Mouse (Mus musculus): ENCODE data around the gene Ubald2. TPM values are rescaled to one million over a fixed set of nuclear protein-coding genes. Genes with fewer than 3 reads are reported as not detected.
A peak's percentile ranks its signal among the peaks of the same experiment; 100 is the strongest.

Gene Ubald2
- polyA plus RNA-seq, 1 experiment from 2014 or later: 34.5 TPM

GRCm38 (mm10) chr11:116430723-116431427 is 3.0 kb upstream of the Ubald2 start:
- H3K4me3 ChIP-seq (ENCODE audit: low read depth, low read length): peak overlapping the region; percentile 23
- H3K4me2 ChIP-seq (ENCODE audit: low read depth, low read length): peak overlapping the region; percentile 57
- no peaks in the 10 kb centered on the region for H3K9me3 ChIP-seq (replicated peaks; ENCODE audit: control insufficient read depth, low read length)
- H3K27me3 ChIP-seq (ENCODE audit: control insufficient read depth, insufficient read depth, low read depth, low read length): no peaks in the 10 kb centered on the region
- no peak for ATAC-seq (ENCODE audit: low read depth)
- 35% methylated on average over 22 of the region's 22 CpGs for WGBS (ENCODE audit: insufficient replicate concordance)
- peak overlapping the region; percentile 71 for H3K27ac ChIP-seq (ENCODE audit: low read length)
- peaks cover 44% of the 10 kb centered on the region for H3K4me1 ChIP-seq (ENCODE audit: control insufficient read depth, low read depth, low read length)
- peak overlapping the region; percentile 53 for H3K9ac ChIP-seq (ENCODE audit: low read depth, low read length)
- no peaks in the 10 kb centered on the region; the same call in 1 of the 2 replicates for H3K36me3 ChIP-seq (ENCODE audit: control insufficient read depth, insufficient read depth)

- Histone ChIP-seq H3K27ac (ENCODE audit: low read length) (no peak overlapping the region), H3K4me3 (ENCODE audit: low read depth, low read length) (peak overlapping the region; percentile 21), H3K9ac (ENCODE audit: low read depth, low read length) (peak overlapping the region; percentile 53), H3K27me3 (ENCODE audit: control insufficient read depth, insufficient read depth, low read depth, low read length) (no peaks in the 10 kb centered on the region), H3K36me3 (ENCODE audit: control insufficient read depth, insufficient read depth) (peaks cover 1% of the 10 kb centered on the region), H3K9me3 (replicated peaks; ENCODE audit: control insufficient read depth, low read length) (no peaks in the 10 kb centered on the region), H3K4me2 (ENCODE audit: low read depth, low read length) (peak overlapping the region; percentile 57), H3K4me1 (ENCODE audit: control insufficient read depth, low read depth, low read length) (peaks cover 51% of the 10 kb centered on the region)
- WGBS (ENCODE audit: insufficient replicate concordance): 59% methylated on average over 11 of the region's 11 CpGs
- no peak for ATAC-seq (ENCODE audit: low read depth)
Measured at GRCm38 (mm10) chr11:116431428-116432077, 2.3 kb upstream of the Ubald2 start.

- no peak overlapping the region for H3K4me2 ChIP-seq (ENCODE audit: low read depth, low read length)
- no peaks in the 10 kb centered on the region for H3K27me3 ChIP-seq (ENCODE audit: control insufficient read depth, insufficient read depth, low read depth, low read length)
- H3K9me3 ChIP-seq (replicated peaks; ENCODE audit: control insufficient read depth, low read length): no peaks in the 10 kb centered on the region
- 53% methylated on average over 6 of the region's 6 CpGs for WGBS (ENCODE audit: insufficient replicate concordance)
- no peak overlapping the region for H3K9ac ChIP-seq (ENCODE audit: low read depth, low read length)
- no peak for ATAC-seq (ENCODE audit: low read depth)
- peaks cover 56% of the 10 kb centered on the region for H3K4me1 ChIP-seq (ENCODE audit: control insufficient read depth, low read depth, low read length)
- H3K36me3 ChIP-seq (ENCODE audit: control insufficient read depth, insufficient read depth): peaks cover 5% of the 10 kb centered on the region
- H3K27ac ChIP-seq (ENCODE audit: low read length): no peak overlapping the region
- H3K4me3 ChIP-seq (ENCODE audit: low read depth, low read length): no peak overlapping the region
Measured at GRCm38 (mm10) chr11:116432127-116432526, 1.8 kb upstream of the Ubald2 start.

GRCm38 (mm10) chr11:116432593-116433355 is 1.1 kb upstream of the Ubald2 start:
- H3K36me3 ChIP-seq (ENCODE audit: control insufficient read depth, insufficient read depth): peaks cover 11% of the 10 kb centered on the region
- no peaks in the 10 kb centered on the region for H3K27me3 ChIP-seq (ENCODE audit: control insufficient read depth, insufficient read depth, low read depth, low read length)
- WGBS (ENCODE audit: insufficient replicate concordance): 66% methylated on average over 8 of the region's 8 CpGs
- peaks cover 62% of the 10 kb centered on the region for H3K4me1 ChIP-seq (ENCODE audit: control insufficient read depth, low read depth, low read length)
- H3K9ac ChIP-seq (ENCODE audit: low read depth, low read length): peak overlapping the region; percentile 58
- H3K27ac ChIP-seq (ENCODE audit: low read length): peak overlapping the region; percentile 21; the same call in 1 of the 2 replicates
- ATAC-seq (ENCODE audit: low read depth): no peak
- H3K9me3 ChIP-seq (replicated peaks; ENCODE audit: control insufficient read depth, low read length): no peaks in the 10 kb centered on the region
- no peak overlapping the region for H3K4me3 ChIP-seq (ENCODE audit: low read depth, low read length)
- H3K4me2 ChIP-seq (ENCODE audit: low read depth, low read length): no peak overlapping the region; the same call in 1 of the 2 replicates

GRCm38 (mm10) chr11:116434287-116434966 is 533 bp downstream of the Ubald2 start:
- Histone ChIP-seq H3K27me3 (ENCODE audit: control insufficient read depth, insufficient read depth, low read depth, low read length) (no peaks in the 10 kb centered on the region), H3K4me1 (ENCODE audit: control insufficient read depth, low read depth, low read length) (peaks cover 55% of the 10 kb centered on the region), H3K4me2 (ENCODE audit: low read depth, low read length) (peak overlapping the region; percentile 70), H3K36me3 (ENCODE audit: control insufficient read depth, insufficient read depth) (peaks cover 17% of the 10 kb centered on the region), H3K9me3 (replicated peaks; ENCODE audit: control insufficient read depth, low read length) (no peaks in the 10 kb centered on the region), H3K4me3 (ENCODE audit: low read depth, low read length) (peak overlapping the region; percentile 91), H3K27ac (ENCODE audit: low read length) (peak overlapping the region; percentile 93), H3K9ac (ENCODE audit: low read depth, low read length) (peak overlapping the region; percentile 95)
- under 1% methylated on average over 41 of the region's 67 CpGs for WGBS (ENCODE audit: insufficient replicate concordance)
- peak; percentile 3; the same call in 1 of the 2 replicates for ATAC-seq (ENCODE audit: low read depth)

- H3K27me3 ChIP-seq (ENCODE audit: control insufficient read depth, insufficient read depth, low read depth, low read length): no peaks in the 10 kb centered on the region
- H3K4me2 ChIP-seq (ENCODE audit: low read depth, low read length): peak overlapping the region; percentile 70
- H3K36me3 ChIP-seq (ENCODE audit: control insufficient read depth, insufficient read depth): peaks cover 19% of the 10 kb centered on the region
- H3K4me1 ChIP-seq (ENCODE audit: control insufficient read depth, low read depth, low read length): peaks cover 53% of the 10 kb centered on the region
- peak overlapping the region; percentile 95 for H3K9ac ChIP-seq (ENCODE audit: low read depth, low read length)
- peak overlapping the region; percentile 93 for H3K27ac ChIP-seq (ENCODE audit: low read length)
- no peaks in the 10 kb centered on the region for H3K9me3 ChIP-seq (replicated peaks; ENCODE audit: control insufficient read depth, low read length)
- 30% methylated on average over 12 of the region's 12 CpGs for WGBS (ENCODE audit: insufficient replicate concordance)
- no peak for ATAC-seq (ENCODE audit: low read depth)
- peak overlapping the region; percentile 91 for H3K4me3 ChIP-seq (ENCODE audit: low read depth, low read length)
Measured at GRCm38 (mm10) chr11:116434967-116435752, 1.3 kb downstream of the Ubald2 start.

GRCm38 (mm10) chr11:116435992-116436724 is 2.3 kb downstream of the Ubald2 start:
- peak overlapping the region; percentile 70 for H3K4me2 ChIP-seq (ENCODE audit: low read depth, low read length)
- peaks cover 19% of the 10 kb centered on the region for H3K36me3 ChIP-seq (ENCODE audit: control insufficient read depth, insufficient read depth)
- peak overlapping the region; percentile 75 for H3K27ac ChIP-seq (ENCODE audit: low read length)
- WGBS (ENCODE audit: insufficient replicate concordance): 5% methylated on average over 5 of the region's 5 CpGs
- peak overlapping the region; percentile 50 for H3K9ac ChIP-seq (ENCODE audit: low read depth, low read length)
- no peaks in the 10 kb centered on the region for H3K27me3 ChIP-seq (ENCODE audit: control insufficient read depth, insufficient read depth, low read depth, low read length)
- peaks cover 43% of the 10 kb centered on the region for H3K4me1 ChIP-seq (ENCODE audit: control insufficient read depth, low read depth, low read length)
- H3K9me3 ChIP-seq (replicated peaks; ENCODE audit: control insufficient read depth, low read length): no peaks in the 10 kb centered on the region
- H3K4me3 ChIP-seq (ENCODE audit: low read depth, low read length): peak overlapping the region; percentile 91
- ATAC-seq (ENCODE audit: low read depth): no peak
